Mouse (Mus musculus) forebrain, embryonic 11.5 days (tissue): ENCODE results near the gene Polr2i. TPM values are rescaled to one million over a fixed set of nuclear protein-coding genes. Genes with fewer than 3 reads are reported as not detected.
A peak's percentile ranks its signal among the peaks of the same experiment; 100 is the strongest.

Source experiments
- ATAC-seq: fragments of 200-750 bp; cut with Nextera tagmentation; replicated peaks from 2 replicates; pipeline ENCODE4 v1.8.0; 2017; ENCODE audit warnings: moderate TSS enrichment; ENCODE audit not compliant: low FRiP score
- DNase-seq: peaks from one replicate; pipeline ENCODE4 v3.0.0-alpha.2; 2017; ENCODE audit warnings: low spot score
- H3K27ac ChIP-seq: fragments of 300-500 bp; sonication (generic); 2 replicates; pipeline ENCODE4 v1.5.1; 2014; ENCODE audit warnings: low read depth, low read length
- H3K27me3 ChIP-seq: fragments of 300-500 bp; sonication (generic); 2 replicates; pipeline ENCODE4 v1.6.1; 2014; ENCODE audit warnings: mild to moderate bottlenecking, low read length, mixed read lengths; ENCODE audit not compliant: control insufficient read depth, insufficient read depth
- H3K36me3 ChIP-seq: fragments of 300-500 bp; sonication (generic); 2 replicates; pipeline ENCODE4 v1.6.1; 2014; ENCODE audit warnings: mild to moderate bottlenecking, low read length, moderate library complexity, mixed read lengths; ENCODE audit not compliant: control insufficient read depth, insufficient read depth
- H3K4me1 ChIP-seq: fragments of 300-500 bp; sonication (generic); replicated peaks from 2 replicates; pipeline ENCODE4 v1.6.1; 2014; ENCODE audit warnings: low read length, mixed read lengths; ENCODE audit not compliant: control insufficient read depth, insufficient read depth
- H3K4me2 ChIP-seq: fragments of 300-500 bp; sonication (generic); 2 replicates; pipeline ENCODE4 v1.6.1; 2014; ENCODE audit warnings: low read depth, mild to moderate bottlenecking, low read length, moderate library complexity, mixed read lengths; ENCODE audit not compliant: severe bottlenecking
- H3K4me3 ChIP-seq: fragments of 300-500 bp; sonication (generic); 2 replicates; pipeline ENCODE4 v1.5.1; 2014; ENCODE audit warnings: low read depth, low read length
- H3K9ac ChIP-seq: fragments of 300-500 bp; sonication (generic); 2 replicates; pipeline ENCODE4 v1.6.1; 2014; ENCODE audit warnings: low read length
- H3K9me3 ChIP-seq: fragments of 300-500 bp; sonication (generic); 2 replicates; pipeline ENCODE4 v1.6.1; 2016; ENCODE audit warnings: low read length, mixed read lengths; ENCODE audit not compliant: control insufficient read depth
- WGBS: fragments of 180-500 bp; shearing (Covaris S2); extraction: QIAGEN DNeasy Blood & Tissue Kit; methylation state at CpG from one replicate; pipeline ENCODE4 v1.1.7; 2014; 5-methylcytosine and 5-hydroxymethylcytosine counted together
- polyA plus RNA-seq: library from polyadenylated mRNA; unstranded; fragments of >200 nt; fragmentation: Nextera tagmentation; extraction: Ambion mirVana; gene quantifications from 2 replicates; pipeline ENCODE4 v1.2.1, GENCODE M21; 2014

The Polr2i gene
- polyA plus RNA-seq, 1 experiment from 2014 or later, result 166 TPM

DNA sequence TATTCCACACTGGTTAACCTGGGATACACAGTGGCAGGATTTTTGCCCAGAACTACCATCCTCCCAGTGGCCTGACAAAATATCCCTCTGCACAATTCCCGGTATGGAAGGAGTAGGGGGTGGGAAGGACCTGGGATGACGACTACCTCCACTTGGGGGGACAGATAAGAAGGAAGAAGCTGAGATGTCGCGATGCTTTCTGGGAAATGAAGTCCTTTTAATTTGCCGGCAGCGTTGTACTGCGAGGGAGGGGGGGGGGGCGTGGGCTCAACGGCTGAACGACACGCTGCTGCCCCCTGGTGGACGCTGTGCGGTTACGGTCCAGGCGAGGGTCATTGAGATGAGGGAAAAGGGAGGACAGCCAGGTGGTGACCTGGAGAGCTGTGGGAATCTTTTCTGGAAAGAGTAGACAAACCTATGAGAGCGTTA is 15.0 kb upstream of the Polr2i start:
- H3K27me3 ChIP-seq, result no peaks in the 10 kb centered on the region
- peak overlapping the region; percentile 40; the same call in 1 of the 2 replicates for H3K4me2 ChIP-seq
- H3K9ac ChIP-seq, result peak overlapping the region; percentile 41; the same call in 1 of the 2 replicates
- H3K27ac ChIP-seq, result no peak overlapping the region
- ATAC-seq (peak; percentile 77), DNase-seq (peak; percentile 95)
- H3K4me3 ChIP-seq, result no peak overlapping the region
- H3K4me1 ChIP-seq, result peaks cover 7% of the 10 kb centered on the region; the same call in 1 of the 2 replicates
- H3K36me3 ChIP-seq, result no peaks in the 10 kb centered on the region
- no peaks in the 10 kb centered on the region for H3K9me3 ChIP-seq
- WGBS, result under 1% methylated on average over 15 of the region's 16 CpGs

DNA sequence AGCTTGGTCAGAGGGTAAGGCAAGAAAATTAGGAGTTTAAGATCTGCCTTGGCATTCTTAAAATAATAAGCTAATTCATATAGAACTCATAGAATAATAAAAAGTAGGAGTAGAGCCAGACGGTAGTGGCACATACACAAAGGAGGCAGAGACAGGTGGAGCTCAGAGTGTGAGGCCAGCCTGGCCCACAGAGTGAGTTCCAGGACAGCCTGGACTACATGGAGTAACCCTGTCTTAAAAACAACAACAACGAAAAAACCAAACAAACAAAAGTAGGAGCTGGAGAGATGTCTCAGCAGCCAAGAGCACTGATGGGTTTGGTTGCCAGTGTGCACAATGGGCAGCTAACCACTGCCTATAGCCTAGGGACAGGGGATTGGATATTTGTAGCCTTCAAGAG is 14.5 kb upstream of the Polr2i start:
- H3K9me3 ChIP-seq, result no peaks in the 10 kb centered on the region
- H3K4me3 ChIP-seq, result no peak overlapping the region
- no peak for DNase-seq
- no peak overlapping the region for H3K9ac ChIP-seq
- no peaks in the 10 kb centered on the region for H3K27me3 ChIP-seq
- peaks cover 7% of the 10 kb centered on the region; the same call in 1 of the 2 replicates for H3K4me1 ChIP-seq
- H3K36me3 ChIP-seq, result no peaks in the 10 kb centered on the region
- no peak overlapping the region for H3K27ac ChIP-seq
- no peak overlapping the region for H3K4me2 ChIP-seq
- ATAC-seq, result peak; percentile 58; the same call in 1 of the 2 replicates
- WGBS, result 78% methylated on average over 2 of the region's 2 CpGs

DNA sequence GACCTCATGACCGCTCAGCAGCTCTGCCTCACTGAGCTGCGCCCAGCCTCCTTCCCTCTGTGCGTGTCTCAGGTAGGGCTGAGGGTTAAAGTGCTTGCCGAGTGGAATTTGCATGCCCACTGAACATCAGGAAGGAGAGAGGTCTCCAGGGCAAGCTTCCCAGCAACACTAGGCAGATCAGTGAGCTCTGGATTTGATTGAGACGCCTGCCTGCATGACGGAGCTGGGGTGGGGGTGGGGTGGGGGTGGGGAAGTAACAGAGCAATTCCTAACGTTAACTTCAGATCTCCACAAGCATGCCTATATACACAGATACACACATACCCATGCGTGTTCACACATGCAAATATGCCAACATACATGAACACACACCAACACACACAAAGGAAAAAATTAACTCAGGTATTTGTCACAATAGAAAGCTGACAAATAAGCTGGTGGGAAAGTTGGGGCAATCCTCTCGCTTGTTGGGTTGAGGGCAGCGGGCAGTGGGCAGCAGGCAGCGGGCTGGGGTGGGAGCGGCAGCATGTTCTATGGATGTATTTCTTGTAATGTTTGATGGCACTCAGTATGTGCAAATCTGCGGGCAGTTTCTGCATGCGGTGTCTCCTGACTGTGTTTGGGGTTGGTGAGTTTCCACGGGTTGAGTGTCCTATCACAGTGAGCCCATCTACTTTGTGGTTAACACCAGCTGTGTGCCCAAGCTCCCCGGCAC is 12.3 kb upstream of the Polr2i start:
- Histone ChIP-seq H3K4me2 (peak overlapping the region; percentile 62), H3K4me1 (peaks cover 7% of the 10 kb centered on the region; the same call in 1 of the 2 replicates), H3K36me3 (peaks cover 6% of the 10 kb centered on the region; the same call in 1 of the 2 replicates), H3K27ac (no peak overlapping the region), H3K9ac (peak overlapping the region; percentile 48), H3K27me3 (no peaks in the 10 kb centered on the region), H3K4me3 (peak overlapping the region; percentile 37), H3K9me3 (no peaks in the 10 kb centered on the region)
- WGBS, result 9% methylated on average over 16 of the region's 16 CpGs
- ATAC-seq (peak; percentile 63), DNase-seq (peak; percentile 81)

DNA sequence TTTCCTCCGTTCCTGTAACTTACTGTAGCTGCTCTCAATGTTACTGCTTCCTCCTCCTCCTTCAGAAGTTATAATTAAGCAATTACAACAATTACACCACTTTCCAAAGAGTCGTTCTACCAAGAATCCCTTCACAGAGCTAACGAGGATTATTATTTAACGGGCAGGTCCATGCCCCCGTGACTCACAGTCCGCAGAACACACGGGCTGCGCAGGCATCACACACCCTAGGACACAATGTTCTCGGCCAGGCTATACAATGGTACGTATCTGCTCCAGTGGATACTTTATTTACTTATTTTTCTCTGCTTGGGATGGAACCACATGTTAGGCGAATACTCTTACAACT is 11.8 kb upstream of the Polr2i start:
- Histone ChIP-seq H3K27me3 (no peaks in the 10 kb centered on the region), H3K36me3 (peaks cover 6% of the 10 kb centered on the region; the same call in 1 of the 2 replicates), H3K9ac (peak overlapping the region; percentile 48), H3K4me1 (peaks cover 7% of the 10 kb centered on the region; the same call in 1 of the 2 replicates), H3K4me3 (peak overlapping the region; percentile 37), H3K9me3 (no peaks in the 10 kb centered on the region), H3K27ac (no peak overlapping the region), H3K4me2 (peak overlapping the region; percentile 62)
- no peak for ATAC-seq
- DNase-seq, result no peak
- 17% methylated on average over 11 of the region's 11 CpGs for WGBS

DNA sequence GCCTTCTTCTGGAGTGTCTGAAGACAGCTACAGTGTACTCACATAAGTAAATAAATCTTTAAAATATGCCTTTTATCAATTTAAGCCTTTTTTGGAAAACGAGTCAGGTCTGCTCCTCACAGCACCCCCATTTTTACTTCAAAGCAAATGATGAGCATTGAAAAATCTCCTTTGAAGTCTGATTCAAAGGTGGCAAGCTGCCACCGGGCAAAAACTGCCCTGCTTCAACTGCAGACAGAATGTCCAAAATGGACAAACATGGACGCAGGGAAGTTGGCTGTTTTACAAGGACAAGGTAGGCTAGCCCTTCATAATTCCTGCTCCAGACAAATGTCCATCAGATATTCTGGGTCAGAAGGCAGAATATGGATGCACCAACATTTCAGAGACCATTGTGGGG is 10.3 kb upstream of the Polr2i start:
- no peaks in the 10 kb centered on the region for H3K27me3 ChIP-seq
- H3K9ac ChIP-seq, result no peak overlapping the region
- 88% methylated on average over 3 of the region's 3 CpGs for WGBS
- H3K4me1 ChIP-seq, result peaks cover 7% of the 10 kb centered on the region; the same call in 1 of the 2 replicates
- H3K9me3 ChIP-seq, result no peaks in the 10 kb centered on the region
- peaks cover 14% of the 10 kb centered on the region for H3K36me3 ChIP-seq
- no peak overlapping the region for H3K4me3 ChIP-seq
- ATAC-seq (no peak), DNase-seq (no peak)
- no peak overlapping the region for H3K4me2 ChIP-seq
- no peak overlapping the region for H3K27ac ChIP-seq

DNA sequence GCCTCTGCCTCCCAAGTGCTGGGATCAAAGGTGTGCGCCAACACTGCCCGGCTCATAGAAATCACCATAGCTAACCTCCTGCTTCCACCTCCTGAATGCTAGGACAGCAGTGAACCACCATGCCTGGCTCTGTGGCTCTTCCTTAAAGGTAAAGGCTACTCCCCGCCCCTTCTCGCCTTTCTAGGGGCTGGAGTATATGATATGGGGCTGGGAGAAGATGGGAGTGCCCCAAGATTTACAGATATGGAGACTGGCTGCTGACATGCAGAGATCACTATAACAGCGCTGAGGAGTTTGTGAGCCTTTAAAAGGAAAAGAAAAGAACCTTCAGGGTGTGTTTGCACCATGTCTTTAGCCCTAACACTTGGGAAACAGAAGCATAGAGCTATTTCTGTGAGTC is 9.5 kb upstream of the Polr2i start:
- no peaks in the 10 kb centered on the region for H3K9me3 ChIP-seq
- no peak overlapping the region for H3K4me3 ChIP-seq
- 93% methylated on average over 5 of the region's 5 CpGs for WGBS
- H3K9ac ChIP-seq, result no peak overlapping the region
- H3K36me3 ChIP-seq, result peaks cover 14% of the 10 kb centered on the region
- ATAC-seq, result no peak
- peaks cover 7% of the 10 kb centered on the region; the same call in 1 of the 2 replicates for H3K4me1 ChIP-seq
- no peak overlapping the region for H3K27ac ChIP-seq
- H3K4me2 ChIP-seq, result no peak overlapping the region
- no peak for DNase-seq
- H3K27me3 ChIP-seq, result no peaks in the 10 kb centered on the region

DNA sequence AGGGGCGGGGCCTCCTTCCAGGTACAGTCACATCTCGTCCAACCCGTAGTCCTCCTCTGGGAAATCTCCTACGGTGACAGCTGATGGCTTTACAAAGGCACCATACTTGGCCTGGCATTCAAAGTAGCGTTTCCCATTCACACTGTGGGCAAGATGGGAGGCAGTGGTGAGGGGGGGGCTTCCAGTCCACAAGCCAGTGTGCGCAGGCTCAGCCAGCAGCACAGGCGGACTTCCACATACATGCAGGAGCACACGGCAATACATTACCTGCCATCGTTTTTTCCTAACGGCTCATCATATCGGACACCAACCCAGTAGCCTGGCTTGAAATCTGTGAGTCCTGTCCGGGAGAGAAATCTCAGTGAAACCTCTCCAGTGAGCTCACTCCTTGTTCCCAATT is 7.5 kb upstream of the Polr2i start:
- H3K36me3 ChIP-seq, result peaks cover 14% of the 10 kb centered on the region
- no peak overlapping the region for H3K4me3 ChIP-seq
- no peak overlapping the region for H3K9ac ChIP-seq
- DNase-seq, result no peak
- no peak overlapping the region for H3K27ac ChIP-seq
- 91% methylated on average over 12 of the region's 12 CpGs for WGBS
- H3K4me2 ChIP-seq, result no peak overlapping the region
- H3K4me1 ChIP-seq, result peaks cover 5% of the 10 kb centered on the region; the same call in 1 of the 2 replicates
- no peak for ATAC-seq
- H3K27me3 ChIP-seq, result no peaks in the 10 kb centered on the region
- H3K9me3 ChIP-seq, result no peaks in the 10 kb centered on the region

DNA sequence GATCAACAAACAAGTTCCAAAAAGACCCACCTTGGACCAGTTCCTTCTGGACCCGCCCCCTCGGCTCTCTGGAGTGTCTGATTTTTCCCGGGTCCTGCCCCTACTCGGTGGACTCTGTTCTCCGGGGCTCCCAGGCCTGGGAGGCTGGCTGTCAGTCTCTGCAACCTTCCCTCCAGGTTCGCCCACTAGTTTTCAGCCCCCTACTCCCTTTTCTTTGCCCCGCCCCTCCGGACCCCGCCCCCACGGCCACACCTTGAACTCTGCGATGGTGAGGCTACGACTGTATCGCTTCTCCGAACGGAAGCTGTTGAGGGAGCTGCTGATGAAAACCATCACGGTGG is 450 bp upstream of the Polr2i start:
- Histone ChIP-seq H3K4me2 (peak overlapping the region; percentile 86), H3K27ac (peak overlapping the region; percentile 96), H3K27me3 (no peaks in the 10 kb centered on the region), H3K4me1 (peaks cover 5% of the 10 kb centered on the region), H3K9me3 (no peaks in the 10 kb centered on the region), H3K4me3 (peak overlapping the region; percentile 79), H3K9ac (peak overlapping the region; percentile 78), H3K36me3 (peaks cover 2% of the 10 kb centered on the region; the same call in 1 of the 2 replicates)
- ATAC-seq, result peak; percentile 57
- WGBS, result under 1% methylated on average over 16 of the region's 16 CpGs
- no peak for DNase-seq
